Mouse (Mus musculus): ENCODE results near the gene Igsf9. TPM values are rescaled to one million over a fixed set of nuclear protein-coding genes. Genes with fewer than 3 reads are reported as not detected.

Igsf9 gene
- polyA plus RNA-seq, 1 experiment from 2014 or later, result 23.5 TPM

GRCm38 (mm10) chr1:172514213-172514529, 32.6 kb downstream of the Igsf9 start:
- no peaks in the 10 kb centered on the region for H3K27me3 ChIP-seq (replicated peaks; ENCODE audit: control insufficient read depth, insufficient read depth, low read length)
- H3K36me3 ChIP-seq (ENCODE audit: control insufficient read depth, insufficient read depth, low read length), result no peaks in the 10 kb centered on the region
- no peak for DNase-seq (ENCODE audit: low spot score)
- H3K9ac ChIP-seq (ENCODE audit: low read length), result no peak overlapping the region
- H3K4me1 ChIP-seq (ENCODE audit: control insufficient read depth, insufficient read depth, low read length), result no peaks in the 10 kb centered on the region
- H3K4me3 ChIP-seq (ENCODE audit: low read depth, low read length), result no peak overlapping the region
- ATAC-seq, result no peak
- no peaks in the 10 kb centered on the region for H3K9me3 ChIP-seq (replicated peaks; ENCODE audit: control insufficient read depth, low read length)
- H3K27ac ChIP-seq (ENCODE audit: low read depth, low read length), result no peak overlapping the region
- no peak overlapping the region for H3K4me2 ChIP-seq (ENCODE audit: low read length)
- 68% methylated on average over 4 of the region's 4 CpGs for WGBS

GRCm38 (mm10) chr1:172514551-172515268, 33.1 kb downstream of the Igsf9 start:
- H3K27me3 ChIP-seq (replicated peaks; ENCODE audit: control insufficient read depth, insufficient read depth, low read length), result no peaks in the 10 kb centered on the region
- ATAC-seq (no peak), DNase-seq (ENCODE audit: low spot score) (no peak)
- H3K9me3 ChIP-seq (replicated peaks; ENCODE audit: control insufficient read depth, low read length), result no peaks in the 10 kb centered on the region
- H3K36me3 ChIP-seq (ENCODE audit: control insufficient read depth, insufficient read depth, low read length), result no peaks in the 10 kb centered on the region
- H3K4me3 ChIP-seq (ENCODE audit: low read depth, low read length), result no peak overlapping the region
- no peak overlapping the region for H3K9ac ChIP-seq (ENCODE audit: low read length)
- H3K4me2 ChIP-seq (ENCODE audit: low read length), result no peak overlapping the region
- H3K4me1 ChIP-seq (ENCODE audit: control insufficient read depth, insufficient read depth, low read length), result no peaks in the 10 kb centered on the region
- no peak overlapping the region for H3K27ac ChIP-seq (ENCODE audit: low read depth, low read length)
- 81% methylated on average over 7 of the region's 7 CpGs for WGBS

GRCm38 (mm10) chr1:172515396-172515795, 33.8 kb downstream of the Igsf9 start:
- 78% methylated on average over 1 of the region's 1 CpGs for WGBS
- no peak overlapping the region for H3K9ac ChIP-seq (ENCODE audit: low read length)
- H3K9me3 ChIP-seq (replicated peaks; ENCODE audit: control insufficient read depth, low read length), result no peaks in the 10 kb centered on the region
- H3K27me3 ChIP-seq (replicated peaks; ENCODE audit: control insufficient read depth, insufficient read depth, low read length), result no peaks in the 10 kb centered on the region
- H3K4me1 ChIP-seq (ENCODE audit: control insufficient read depth, insufficient read depth, low read length), result no peaks in the 10 kb centered on the region
- DNase-seq (ENCODE audit: low spot score), result no peak
- H3K27ac ChIP-seq (ENCODE audit: low read depth, low read length), result no peak overlapping the region
- no peak overlapping the region for H3K4me3 ChIP-seq (ENCODE audit: low read depth, low read length)
- no peaks in the 10 kb centered on the region for H3K36me3 ChIP-seq (ENCODE audit: control insufficient read depth, insufficient read depth, low read length)
- H3K4me2 ChIP-seq (ENCODE audit: low read length), result no peak overlapping the region
- ATAC-seq, result no peak

- H3K27ac ChIP-seq (ENCODE audit: low read depth, low read length), result no peak overlapping the region
These were observed 36.4 kb downstream of the Igsf9 start for GRCm38 (mm10) chr1:172518013-172518412.

GRCm38 (mm10) chr1:172519644-172520043, 38.1 kb downstream of the Igsf9 start:
- Histone ChIP-seq H3K4me3 (ENCODE audit: low read depth, low read length) (no peak overlapping the region), H3K4me1 (ENCODE audit: control insufficient read depth, insufficient read depth, low read length) (peaks cover 7% of the 10 kb centered on the region; the same call in 1 of the 2 replicates), H3K27me3 (replicated peaks; ENCODE audit: control insufficient read depth, insufficient read depth, low read length) (no peaks in the 10 kb centered on the region), H3K27ac (ENCODE audit: low read depth, low read length) (no peak overlapping the region), H3K9ac (ENCODE audit: low read length) (no peak overlapping the region), H3K9me3 (replicated peaks; ENCODE audit: control insufficient read depth, low read length) (no peaks in the 10 kb centered on the region), H3K36me3 (ENCODE audit: control insufficient read depth, insufficient read depth, low read length) (no peaks in the 10 kb centered on the region), H3K4me2 (ENCODE audit: low read length) (no peak overlapping the region)
- no peak for ATAC-seq
- DNase-seq (ENCODE audit: low spot score), result no peak
- 70% methylated on average over 6 of the region's 6 CpGs for WGBS

More at GRCm38 (mm10) chr1:172518013-172518412, 36.4 kb downstream of the Igsf9 start:
- H3K9ac ChIP-seq (ENCODE audit: low read length), result no peak overlapping the region
- no peak overlapping the region for H3K4me3 ChIP-seq (ENCODE audit: low read depth, low read length)
- no peak for ATAC-seq
- H3K4me2 ChIP-seq (ENCODE audit: low read length), result no peak overlapping the region
- WGBS, result 77% methylated on average over 4 of the region's 4 CpGs
- peaks cover 7% of the 10 kb centered on the region; the same call in 1 of the 2 replicates for H3K4me1 ChIP-seq (ENCODE audit: control insufficient read depth, insufficient read depth, low read length)
- no peak for DNase-seq (ENCODE audit: low spot score)
- no peaks in the 10 kb centered on the region for H3K27me3 ChIP-seq (replicated peaks; ENCODE audit: control insufficient read depth, insufficient read depth, low read length)
- H3K9me3 ChIP-seq (replicated peaks; ENCODE audit: control insufficient read depth, low read length), result no peaks in the 10 kb centered on the region
- no peaks in the 10 kb centered on the region for H3K36me3 ChIP-seq (ENCODE audit: control insufficient read depth, insufficient read depth, low read length)

- peak; percentile 97 for DNase-seq (ENCODE audit: low spot score)
- peak within 1 kb of the TSS; percentile 5; the same call in 1 of the 2 replicates for H3K9ac ChIP-seq (ENCODE audit: low read length)
- ATAC-seq, result peak; percentile 94
- no peaks in the 10 kb centered on the region for H3K36me3 ChIP-seq (ENCODE audit: control insufficient read depth, insufficient read depth, low read length)
- WGBS, result 5% methylated on average over 28 of the region's 28 CpGs
- H3K9me3 ChIP-seq (replicated peaks; ENCODE audit: control insufficient read depth, low read length), result no peaks in the 10 kb centered on the region
- H3K27ac ChIP-seq (ENCODE audit: low read depth, low read length), result no peak within 1 kb of the TSS; the same call in 1 of the 2 replicates
- H3K4me3 ChIP-seq (ENCODE audit: low read depth, low read length), result peak within 1 kb of the TSS; percentile 24
- no peaks in the 10 kb centered on the region for H3K27me3 ChIP-seq (replicated peaks; ENCODE audit: control insufficient read depth, insufficient read depth, low read length)
- H3K4me2 ChIP-seq (ENCODE audit: low read length), result peak within 1 kb of the TSS; percentile 64
- peaks cover 7% of the 10 kb centered on the region; the same call in 1 of the 2 replicates for H3K4me1 ChIP-seq (ENCODE audit: control insufficient read depth, insufficient read depth, low read length)
These were observed 39.2 kb downstream of the Igsf9 start, which contains the start of gene Cfap45 for GRCm38 (mm10) chr1:172520576-172521440. Cfap45 (plus strand) TSS chr1:172520801.

GRCm38 (mm10) chr1:172522524-172522923, 40.9 kb downstream of the Igsf9 start:
- no peak for ATAC-seq

GRCm38 (mm10) chr1:172523699-172524101, 42.1 kb downstream of the Igsf9 start:
- no peak for DNase-seq (ENCODE audit: low spot score)
- Histone ChIP-seq H3K4me3 (ENCODE audit: low read depth, low read length) (no peak overlapping the region), H3K4me1 (ENCODE audit: control insufficient read depth, insufficient read depth, low read length) (peaks cover 7% of the 10 kb centered on the region; the same call in 1 of the 2 replicates), H3K27me3 (replicated peaks; ENCODE audit: control insufficient read depth, insufficient read depth, low read length) (no peaks in the 10 kb centered on the region), H3K9me3 (replicated peaks; ENCODE audit: control insufficient read depth, low read length) (no peaks in the 10 kb centered on the region), H3K27ac (ENCODE audit: low read depth, low read length) (no peak overlapping the region), H3K4me2 (ENCODE audit: low read length) (no peak overlapping the region), H3K36me3 (ENCODE audit: control insufficient read depth, insufficient read depth, low read length) (no peaks in the 10 kb centered on the region), H3K9ac (ENCODE audit: low read length) (no peak overlapping the region)
- WGBS, result 69% methylated on average over 12 of the region's 12 CpGs
- no peak for ATAC-seq

More at GRCm38 (mm10) chr1:172522524-172522923, 40.9 kb downstream of the Igsf9 start:
- H3K9me3 ChIP-seq (replicated peaks; ENCODE audit: control insufficient read depth, low read length), result no peaks in the 10 kb centered on the region
- no peak overlapping the region for H3K27ac ChIP-seq (ENCODE audit: low read depth, low read length)
- WGBS, result 70% methylated on average over 7 of the region's 7 CpGs
- peaks cover 7% of the 10 kb centered on the region; the same call in 1 of the 2 replicates for H3K4me1 ChIP-seq (ENCODE audit: control insufficient read depth, insufficient read depth, low read length)
- no peak for DNase-seq (ENCODE audit: low spot score)
- H3K36me3 ChIP-seq (ENCODE audit: control insufficient read depth, insufficient read depth, low read length), result no peaks in the 10 kb centered on the region
- H3K4me2 ChIP-seq (ENCODE audit: low read length), result no peak overlapping the region
- H3K27me3 ChIP-seq (replicated peaks; ENCODE audit: control insufficient read depth, insufficient read depth, low read length), result no peaks in the 10 kb centered on the region
- H3K4me3 ChIP-seq (ENCODE audit: low read depth, low read length), result no peak overlapping the region
- no peak overlapping the region for H3K9ac ChIP-seq (ENCODE audit: low read length)

Measured in forebrain, embryonic 14.5 days (tissue).